Mouse (Mus musculus) thymus, adult 2 months (tissue): ENCODE measurements around the gene Catsperd.

Experiments
- CTCF ChIP-seq: fragments of 200-500 bp; IDR thresholded peaks from 2 replicates; pipeline ENCODE4 v1.5.1; 2012; ENCODE audit warnings: mild to moderate bottlenecking, control low read depth, low read length, moderate library complexity, borderline replicate concordance; ENCODE audit not compliant: control insufficient read depth, poor library complexity, insufficient read depth; ENCODE audit errors: extremely low read depth
- POLR2A ChIP-seq: fragments of 200-500 bp; IDR thresholded peaks from 2 replicates; pipeline ENCODE4 v1.6.1; 2012; ENCODE audit warnings: mild to moderate bottlenecking, low read length, control low read depth, moderate library complexity; ENCODE audit not compliant: control insufficient read depth, poor library complexity, insufficient read depth; ENCODE audit errors: extremely low read depth

DNA sequence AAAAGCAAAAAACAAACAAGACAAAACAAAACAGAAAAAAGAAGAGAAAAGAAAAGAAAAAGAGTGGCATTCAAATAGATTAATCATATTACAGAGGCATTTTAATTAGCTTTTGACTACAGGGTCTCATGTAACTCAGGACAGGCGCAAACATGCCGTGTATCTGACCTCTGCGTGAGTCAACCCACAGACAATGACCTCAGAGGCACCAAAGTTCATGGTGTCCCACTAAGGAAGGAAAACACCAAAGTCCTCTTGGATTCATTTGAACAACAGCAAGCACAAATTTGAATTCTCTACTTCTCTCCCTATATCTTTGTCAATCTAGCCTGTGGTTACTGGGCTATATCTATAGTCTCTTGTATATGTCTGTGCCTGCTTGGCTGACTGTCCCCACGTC is 15.3 kb downstream of the Catsperd start:
- TF ChIP-seq CTCF (no peak), POLR2A (no peak)
